Mouse (Mus musculus) liver, embryonic 14.5 days (tissue): ENCODE data around the gene Tent4a. TPM values are rescaled to one million over a fixed set of nuclear protein-coding genes. Genes with fewer than 3 reads are reported as not detected.

Source experiments
- ATAC-seq: fragments of 200-750 bp; cut with Nextera tagmentation; 2 replicates; pipeline ENCODE4 v1.8.0; 2017; ENCODE audit warnings: moderate number of reproducible peaks, mild to moderate bottlenecking, moderate library complexity; ENCODE audit not compliant: insufficient read depth
- DNase-seq, 3 experiments: peaks; one replicate each; pipeline ENCODE4 v3.0.0-alpha.2; 2012 to 2013; ENCODE audit warnings: low read depth in 3 of 3, low spot score in 3 of 3
- H3K27ac ChIP-seq: fragments of 300-500 bp; sonication (generic); 2 replicates; pipeline ENCODE4 v1.5.1; 2014; ENCODE audit warnings: moderate library complexity, mild to moderate bottlenecking, control low read depth, inconsistent platforms
- H3K27me3 ChIP-seq: fragments of 300-500 bp; sonication (generic); 2 replicates; pipeline ENCODE4 v1.6.1; 2014; ENCODE audit warnings: mild to moderate bottlenecking, low read length, moderate library complexity; ENCODE audit not compliant: control insufficient read depth, insufficient read depth
- H3K36me3 ChIP-seq: fragments of 300-500 bp; sonication (generic); replicated peaks from 2 replicates; pipeline ENCODE4 v1.6.1; 2014; ENCODE audit warnings: low read depth; ENCODE audit not compliant: control insufficient read depth, insufficient read depth
- H3K4me1 ChIP-seq, 2 experiments: fragments of 200-500 bp in 1 of 2; fragments of 300-500 bp in 1 of 2; sonication (generic) in 1 of 2; replicated peaks; 2 replicates each; pipeline ENCODE4 v1.6.1; 2012 to 2014; ENCODE audit warnings: antibody characterized with exemption in 1 of 2, inconsistent platforms in 1 of 2, low read length in 1 of 2; ENCODE audit not compliant: control insufficient read depth in 2 of 2, insufficient read depth in 2 of 2
- H3K4me2 ChIP-seq: fragments of 300-500 bp; sonication (generic); 2 replicates; pipeline ENCODE4 v1.6.1; 2014; ENCODE audit warnings: low read depth, mild to moderate bottlenecking, control low read depth, moderate library complexity
- H3K4me3 ChIP-seq, 2 experiments: fragments of 200-500 bp in 1 of 2; fragments of 300-500 bp in 1 of 2; sonication (generic) in 1 of 2; 2 replicates each; pipeline ENCODE4 v1.5.1; 2012 to 2014; ENCODE audit warnings: low read depth in 2 of 2, low read length in 2 of 2, mild to moderate bottlenecking in 2 of 2, control low read depth in 1 of 2, inconsistent platforms in 1 of 2, moderate library complexity in 1 of 2; ENCODE audit not compliant: insufficient read depth in 1 of 2
- H3K9ac ChIP-seq: fragments of 300-500 bp; sonication (generic); replicated peaks from 2 replicates; pipeline ENCODE4 v1.6.1; 2014; ENCODE audit warnings: mild to moderate bottlenecking, control low read depth, moderate library complexity
- H3K9me3 ChIP-seq: fragments of 300-500 bp; sonication (generic); 2 replicates; pipeline ENCODE4 v1.6.1; 2016; ENCODE audit warnings: low read length, mixed read lengths; ENCODE audit not compliant: control insufficient read depth
- CTCF ChIP-seq: IDR thresholded peaks from 2 replicates; pipeline ENCODE4 v1.5.1; 2016; ENCODE audit warnings: antibody characterized with exemption, low read depth, control low read depth
- EP300 ChIP-seq: IDR thresholded peaks from 2 replicates; pipeline ENCODE4 v1.6.1; 2016; ENCODE audit warnings: antibody characterized with exemption, low read depth
- WGBS: fragments of 180-500 bp; shearing (Covaris S2); extraction: QIAGEN DNeasy Blood & Tissue Kit; methylation state at CpG from one replicate; pipeline ENCODE4 v1.1.7; 2014; ENCODE audit not compliant: insufficient replicate concordance; 5-methylcytosine and 5-hydroxymethylcytosine counted together
- polyA plus RNA-seq, 2 experiments: library from polyadenylated mRNA; depleted of rRNA in 1 of 2; stranded (reverse) in 1 of 2; unstranded in 1 of 2; fragments of >200 nt; fragmentation: Nextera tagmentation in 1 of 2; extraction: Ambion mirVana in 1 of 2; gene quantifications; 2 replicates each; pipeline versions ENCODE4 v1.2.1 to v1.2.3; 2012 to 2014

Tent4a gene
- polyA plus RNA-seq, 2 experiments, result 2.3 to 6.3 TPM

GRCm38 (mm10) chr13:69515091-69515490 lies 19.3 kb downstream of the Tent4a start:
- Histone ChIP-seq H3K27ac (no peak overlapping the region), H3K36me3 (peaks cover 4% of the 10 kb centered on the region; the same call in 1 of the 2 replicates), H3K4me3 (no peak overlapping the region), H3K4me2 (no peak overlapping the region), H3K9me3 (no peaks in the 10 kb centered on the region), H3K27me3 (no peaks in the 10 kb centered on the region), H3K4me1 (0 out of 4 replicates have a peak, but pooled peaks cover 0 to 2% of the 10 kb centered on the region in 2 experiments), H3K9ac (no peak overlapping the region)
- DNase-seq, result no peak
- ATAC-seq, result no peak
- WGBS, result 86% methylated on average over 3 of the region's 3 CpGs
- TF ChIP-seq EP300 (no peak), CTCF (no peak)

- no peak overlapping the region for H3K4me3 ChIP-seq
- no peak for ATAC-seq
- no peak for TF ChIP-seq EP300
- TF ChIP-seq CTCF, result peak; percentile 60
- DNase-seq, result no peak
- WGBS, result 52% methylated on average over 9 of the region's 9 CpGs
- no peaks in the 10 kb centered on the region for H3K9me3 ChIP-seq
- no peak overlapping the region for H3K4me2 ChIP-seq
- peaks cover 0 to 11% of the 10 kb centered on the region in 2 experiments; a peak in 2 of 4 replicates for H3K4me1 ChIP-seq
- no peak overlapping the region for H3K27ac ChIP-seq
- H3K36me3 ChIP-seq, result peaks cover 23% of the 10 kb centered on the region
- no peaks in the 10 kb centered on the region for H3K27me3 ChIP-seq
- H3K9ac ChIP-seq, result no peak overlapping the region
Observed at GRCm38 (mm10) chr13:69509391-69510244, 24.8 kb downstream of the Tent4a start.

GRCm38 (mm10) chr13:69507666-69508065 lies 26.8 kb downstream of the Tent4a start:
- DNase-seq (no peak), ATAC-seq (no peak)
- no peaks in the 10 kb centered on the region for H3K9me3 ChIP-seq
- H3K9ac ChIP-seq, result no peak overlapping the region
- H3K36me3 ChIP-seq, result peaks cover 37% of the 10 kb centered on the region
- H3K4me3 ChIP-seq, result no peak overlapping the region
- peaks cover under 1 to 17% of the 10 kb centered on the region in 2 experiments; a peak in 3 of 4 replicates for H3K4me1 ChIP-seq
- no peak overlapping the region for H3K4me2 ChIP-seq
- WGBS, result 93% methylated on average over 3 of the region's 3 CpGs
- TF ChIP-seq CTCF (no peak), EP300 (no peak)
- H3K27me3 ChIP-seq, result no peaks in the 10 kb centered on the region
- no peak overlapping the region for H3K27ac ChIP-seq

- H3K9ac ChIP-seq, result no peak overlapping the region
- peaks cover 40% of the 10 kb centered on the region for H3K36me3 ChIP-seq
- H3K9me3 ChIP-seq, result no peaks in the 10 kb centered on the region
- ATAC-seq (peak; percentile 85), DNase-seq (peak; percentile 20 to 49 (median 29))
- H3K4me3 ChIP-seq, result no peak overlapping the region
- 32% methylated on average over 12 of the region's 12 CpGs for WGBS
- no peaks in the 10 kb centered on the region for H3K27me3 ChIP-seq
- peak; percentile 76 for TF ChIP-seq EP300
- TF ChIP-seq CTCF, result no peak
- no peak overlapping the region for H3K27ac ChIP-seq
- peaks cover 8 to 26% of the 10 kb centered on the region in 2 experiments; a peak in 3 of 4 replicates for H3K4me1 ChIP-seq
- H3K4me2 ChIP-seq, result no peak overlapping the region
Observed at GRCm38 (mm10) chr13:69506341-69507086, 27.9 kb downstream of the Tent4a start.

GRCm38 (mm10) chr13:69502863-69503262 lies 31.6 kb downstream of the Tent4a start:
- no peaks in the 10 kb centered on the region for H3K27me3 ChIP-seq
- no peak for TF ChIP-seq CTCF
- no peak for TF ChIP-seq EP300
- no peaks in the 10 kb centered on the region for H3K9me3 ChIP-seq
- H3K4me2 ChIP-seq, result no peak overlapping the region
- peaks cover 62% of the 10 kb centered on the region for H3K36me3 ChIP-seq
- peaks cover 8 to 26% of the 10 kb centered on the region in 2 experiments; a peak in 3 of 4 replicates for H3K4me1 ChIP-seq
- H3K9ac ChIP-seq, result no peak overlapping the region
- no peak for DNase-seq
- H3K4me3 ChIP-seq, result no peak overlapping the region
- WGBS, result 41% methylated on average over 5 of the region's 5 CpGs
- ATAC-seq, result no peak
- no peak overlapping the region for H3K27ac ChIP-seq
